Mouse (Mus musculus) liver, postnatal 0 days (tissue): Measurements from ENCODE around the gene Slco1c1.

Source experiments
- CTCF ChIP-seq: sonication (generic); IDR thresholded peaks from 2 replicates; pipeline ENCODE4 v1.5.1; 2016; ENCODE audit warnings: antibody characterized with exemption, low read depth
- EP300 ChIP-seq: IDR thresholded peaks from 2 replicates; pipeline ENCODE4 v1.6.1; 2016; ENCODE audit warnings: antibody characterized with exemption, low read depth, mild to moderate bottlenecking

DNA sequence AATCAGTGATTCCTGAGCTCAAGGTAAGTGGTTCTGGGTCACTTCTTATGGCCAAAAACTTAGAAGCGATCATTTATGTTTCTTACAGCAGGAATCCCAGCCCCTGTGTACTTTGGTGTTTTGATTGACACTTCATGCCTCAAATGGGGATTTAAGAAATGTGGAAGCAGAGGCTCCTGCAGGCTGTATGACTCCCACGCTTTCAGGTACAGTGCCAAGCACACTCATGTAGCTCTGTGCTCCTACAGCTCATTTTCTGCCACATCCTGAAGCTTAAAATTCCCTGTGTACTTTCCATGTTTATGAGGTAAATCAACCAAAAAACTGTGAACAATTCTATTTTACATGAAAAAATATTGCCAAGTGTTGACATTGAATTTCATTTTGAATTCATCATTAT, 43.2 kb downstream of the Slco1c1 start:
- no peak for TF ChIP-seq CTCF
- TF ChIP-seq EP300, result no peak
